Mouse (Mus musculus): ENCODE data around the gene Mr1.

Gene Mr1

DNA sequence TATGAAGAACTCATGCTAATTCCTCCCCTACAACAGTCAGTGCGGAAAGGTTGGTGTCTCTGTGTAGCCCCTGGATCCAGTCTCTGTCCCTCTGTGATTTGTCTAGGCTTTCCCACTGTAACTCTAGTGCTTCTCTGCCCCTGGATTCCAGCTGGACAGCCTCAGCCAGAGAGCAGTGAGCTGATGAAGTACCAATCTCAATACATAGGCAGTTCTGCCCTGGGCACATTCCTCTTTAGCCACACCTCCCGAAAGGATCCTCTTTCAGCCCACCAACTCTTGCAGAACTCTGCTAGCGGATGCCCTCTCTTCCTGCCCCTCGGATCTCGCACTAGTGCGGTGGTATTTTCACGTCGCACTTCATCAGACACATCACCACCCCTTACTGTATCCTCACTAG lies 11.7 kb downstream of the Mr1 start:
- DNase-seq (ENCODE audit: low read depth, low spot score), result no peak

DNA sequence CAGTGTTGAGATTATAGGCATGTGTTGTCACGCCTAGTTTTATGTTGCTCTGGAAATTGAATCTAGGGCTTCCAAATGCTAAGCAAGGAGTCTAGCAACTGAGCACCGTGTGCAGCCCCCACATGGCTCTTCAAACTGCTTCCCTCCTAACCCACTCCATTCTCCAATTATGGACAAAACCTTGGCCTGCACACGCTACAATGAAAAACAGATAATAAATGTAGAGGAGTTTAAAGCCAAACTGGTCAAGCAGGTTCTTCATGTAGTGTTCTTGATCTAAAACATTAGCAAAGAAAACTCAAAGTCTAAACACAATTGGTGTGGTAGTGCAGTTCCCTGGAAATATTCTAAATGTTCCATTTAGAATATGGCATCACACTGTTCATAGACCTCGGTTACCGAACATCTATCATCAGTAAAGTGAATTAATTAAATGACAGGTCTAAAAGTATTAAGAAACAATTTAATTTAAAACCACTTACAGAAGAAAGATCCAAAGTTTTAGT lies 19.1 kb downstream of the Mr1 start:
- DNase-seq (ENCODE audit: low read depth, low spot score), result no peak

DNA sequence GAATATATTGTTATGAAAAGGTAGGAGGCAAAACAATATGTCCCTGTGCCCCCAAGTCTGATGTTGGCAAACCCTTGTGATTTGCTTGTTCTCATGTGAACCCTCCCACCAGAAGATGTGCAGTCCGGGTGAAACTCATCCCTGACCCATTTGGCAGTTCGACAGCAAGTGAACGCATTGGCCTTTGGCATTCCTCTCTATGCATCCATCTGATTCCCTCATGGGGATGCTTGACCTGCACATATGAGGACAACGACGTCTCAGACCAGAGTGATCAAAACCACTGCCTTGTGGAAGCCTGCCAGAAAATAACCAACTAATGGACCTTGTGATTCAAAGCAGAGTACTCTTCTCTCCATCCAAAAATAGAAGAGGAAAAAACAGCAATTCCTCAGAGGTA lies 19.9 kb downstream of the Mr1 start:
- DNase-seq (ENCODE audit: low read depth, low spot score), result no peak

DNA sequence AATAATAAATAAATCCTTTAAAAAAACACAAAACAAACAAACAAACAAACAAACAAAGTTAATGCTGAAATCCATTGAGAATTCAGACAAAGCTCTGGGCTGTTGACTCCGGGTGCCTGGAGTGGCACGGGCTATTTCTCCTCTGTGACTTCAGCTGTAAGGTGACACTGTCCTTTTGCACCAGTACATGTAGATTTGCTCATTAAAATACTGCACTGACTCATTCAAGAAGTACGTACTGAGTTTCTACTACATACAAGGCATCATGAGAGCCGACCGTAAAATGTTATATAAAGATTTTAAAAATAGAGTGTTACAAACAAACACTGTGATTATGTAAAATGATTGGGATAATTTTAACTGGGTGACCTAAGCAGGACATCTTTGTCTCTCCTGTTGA lies 22.2 kb downstream of the Mr1 start:
- no peak for DNase-seq (ENCODE audit: low read depth, low spot score)

DNA sequence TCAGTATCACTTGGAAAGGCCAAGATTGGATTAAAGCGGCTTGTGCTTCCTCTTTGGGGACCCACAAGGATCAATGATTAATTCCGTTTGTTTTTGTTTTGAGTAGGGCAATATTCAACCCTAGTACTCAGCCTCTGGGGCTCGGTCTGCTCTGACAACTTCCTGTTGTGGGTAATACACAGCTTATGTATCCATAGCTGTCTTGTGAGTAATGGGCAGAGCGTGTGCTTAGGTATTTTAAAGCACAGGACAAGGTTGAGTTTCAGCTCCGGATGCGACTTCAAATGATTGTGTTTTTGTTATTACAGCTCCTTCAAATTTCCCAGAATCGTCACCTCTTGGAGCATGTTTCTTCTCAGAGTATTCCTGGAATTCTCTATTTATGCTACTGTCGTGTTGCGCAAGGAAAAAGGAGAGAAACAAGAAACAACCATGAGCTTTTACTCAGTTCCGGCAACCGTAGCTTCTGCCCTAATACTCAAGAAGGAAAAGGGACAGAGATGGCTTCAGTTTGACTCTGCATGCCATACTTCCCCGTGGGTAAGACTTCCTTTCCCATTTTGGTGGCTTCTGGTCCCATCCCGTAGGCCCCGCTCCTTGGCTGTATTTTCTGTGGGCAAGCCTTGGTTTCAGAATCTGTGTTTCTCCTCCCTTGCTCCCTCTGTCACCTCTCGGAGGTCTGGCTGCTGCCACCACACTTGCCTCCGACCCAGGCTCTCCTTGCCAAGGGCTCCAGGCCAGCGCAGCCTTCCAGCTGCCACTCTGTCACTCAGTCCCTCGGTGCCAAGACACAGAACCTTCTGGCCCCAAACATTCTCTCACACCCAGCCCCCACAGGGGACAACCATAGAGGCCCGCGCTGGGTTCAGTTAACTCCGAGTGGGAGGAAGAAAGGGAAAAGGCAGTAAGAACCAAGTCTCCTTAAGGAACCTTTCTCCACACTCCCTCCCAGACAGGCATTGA lies 24.4 kb downstream of the Mr1 start:
- no peak for DNase-seq (ENCODE audit: low read depth, low spot score)

DNA sequence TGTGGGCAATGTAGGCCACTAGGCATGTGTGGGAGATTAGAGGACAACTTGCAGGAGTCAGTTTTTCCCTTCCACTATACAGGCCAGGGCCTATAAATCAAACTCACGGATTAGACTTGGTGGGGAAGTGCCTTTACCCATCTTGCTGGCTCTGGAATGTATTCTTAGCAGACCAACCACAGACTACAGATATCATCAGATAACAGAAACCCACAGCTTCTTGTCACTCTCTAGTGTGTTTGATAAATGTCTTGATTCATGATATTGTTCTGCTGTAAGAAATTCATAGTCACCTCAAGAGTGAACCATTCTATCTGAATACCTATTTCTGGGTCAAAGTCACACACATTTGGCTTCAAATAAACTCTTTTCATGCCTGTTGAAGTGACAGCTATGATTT lies 26.9 kb downstream of the Mr1 start:
- DNase-seq (ENCODE audit: low read depth, low spot score), result no peak

DNA sequence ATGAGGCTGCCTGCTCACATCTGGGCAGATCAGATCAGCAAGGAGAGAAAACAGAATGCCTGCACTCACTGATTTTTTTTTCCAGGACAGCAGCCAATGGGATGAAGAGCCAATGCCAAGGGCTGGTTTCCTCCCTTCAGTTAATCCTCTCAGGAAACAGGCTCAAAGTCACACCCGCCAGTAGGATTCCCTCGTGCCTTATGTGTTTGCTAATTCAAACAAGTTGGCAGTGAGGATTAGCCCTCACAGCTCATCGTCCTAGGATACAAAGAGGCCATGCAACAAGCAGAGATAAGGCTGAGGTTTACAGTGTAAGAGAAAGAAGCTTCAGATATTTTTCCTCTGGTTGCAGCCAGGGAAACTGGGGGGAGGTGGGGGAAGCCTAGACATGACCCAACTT lies 32.7 kb downstream of the Mr1 start:
- DNase-seq (ENCODE audit: low read depth, low spot score), result no peak

DNA sequence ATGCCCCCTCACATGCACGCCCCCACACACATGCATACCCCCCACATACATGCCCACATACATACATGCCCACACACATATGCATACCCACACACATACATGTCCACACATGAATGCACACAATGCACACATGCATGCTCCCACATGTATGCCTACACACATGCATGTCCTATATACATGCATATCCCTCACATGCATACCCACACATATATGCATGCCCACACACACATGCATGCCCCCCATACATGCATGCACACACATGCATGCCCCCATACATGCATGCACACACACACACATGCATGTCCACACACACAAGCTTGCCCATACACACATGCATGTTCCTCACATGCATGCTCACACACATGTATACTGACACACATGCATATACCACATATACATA lies 33.7 kb downstream of the Mr1 start:
- DNase-seq (ENCODE audit: low read depth, low spot score), result no peak

DNA sequence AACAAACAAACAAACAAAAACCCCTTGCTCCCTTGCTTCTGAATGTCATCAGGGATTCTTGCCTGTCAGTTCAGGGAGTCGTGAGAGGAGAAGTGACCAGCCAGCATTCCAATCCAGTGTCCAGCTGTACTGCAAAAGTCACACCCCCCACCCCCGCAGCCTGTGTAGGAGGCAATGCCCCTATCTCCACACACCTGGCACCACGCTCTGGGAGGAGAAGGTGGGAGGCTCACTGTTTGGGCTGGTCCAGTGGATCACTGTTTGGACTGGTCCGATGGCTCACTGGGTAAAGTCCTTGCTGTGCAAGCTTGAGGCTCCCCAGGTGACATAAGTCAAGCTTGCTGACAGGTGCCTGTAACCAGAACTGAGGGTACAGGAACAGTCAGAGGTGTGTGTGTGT lies 34.5 kb downstream of the Mr1 start:
- DNase-seq (ENCODE audit: low read depth, low spot score), result no peak

DNA sequence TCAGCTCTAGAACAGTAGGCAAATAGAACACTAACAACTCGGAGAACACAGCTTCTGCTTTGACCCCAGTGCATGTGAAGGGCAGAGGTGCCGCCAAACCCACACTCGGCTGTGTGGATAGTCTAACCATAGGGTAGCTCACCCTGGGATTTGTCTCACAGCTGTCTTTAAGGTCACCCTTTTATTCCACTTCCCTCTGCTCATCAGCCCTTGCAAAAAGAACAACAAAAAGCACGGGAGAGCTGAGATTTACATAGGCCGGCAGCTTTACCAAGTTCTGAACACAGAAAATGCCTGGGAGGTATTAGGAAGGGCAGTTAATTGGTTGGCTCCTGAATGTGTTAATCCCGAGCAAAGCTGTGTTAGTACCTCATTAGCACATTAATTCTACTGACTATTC lies 35.1 kb downstream of the Mr1 start:
- no peak for DNase-seq (ENCODE audit: low read depth, low spot score)

DNA sequence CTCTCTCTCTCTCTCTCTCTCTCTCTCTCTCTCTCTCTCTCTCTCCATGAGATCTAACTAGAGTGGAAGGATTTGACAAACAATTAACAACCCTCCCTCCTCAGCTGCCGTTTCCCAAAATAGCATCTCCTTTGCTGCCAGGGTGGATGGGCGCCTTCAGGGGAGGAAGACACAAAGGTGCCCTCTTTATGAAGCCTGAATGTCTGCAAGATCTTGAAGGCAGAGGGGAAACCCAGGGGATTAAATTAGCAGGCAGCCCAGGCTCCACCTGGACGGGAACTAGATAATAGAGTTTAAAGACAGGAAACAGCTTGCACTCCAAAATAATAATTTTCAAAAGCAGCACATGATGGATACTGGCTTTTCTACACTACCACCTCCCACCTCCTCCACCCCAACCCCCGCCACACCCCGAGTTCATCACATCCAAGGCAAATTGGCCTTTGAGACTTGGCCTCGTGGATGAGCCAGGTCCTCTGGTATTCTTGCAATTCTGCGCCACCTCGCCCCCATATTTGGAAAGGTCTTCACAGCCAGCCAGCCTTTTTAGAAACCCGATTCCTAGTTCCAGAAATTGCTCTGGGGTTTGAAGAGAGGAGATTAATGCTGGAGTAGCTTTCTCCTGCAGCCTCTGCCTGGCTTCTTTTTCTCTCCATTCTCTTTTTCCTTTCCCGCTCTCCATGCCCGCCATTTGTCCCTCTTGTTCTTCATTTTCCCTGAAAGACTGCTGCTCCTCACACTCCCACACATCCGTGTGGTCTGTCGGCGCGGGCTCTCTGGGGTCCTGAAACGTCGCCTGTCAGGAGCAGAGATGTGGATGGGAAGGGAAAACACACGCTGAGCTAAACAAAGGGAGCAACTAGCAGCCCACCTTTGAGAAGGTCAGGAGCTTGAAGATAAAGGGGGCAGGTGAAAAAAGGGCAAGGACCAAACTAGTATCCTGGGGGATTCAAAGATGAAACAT lies 36.9 kb downstream of the Mr1 start:
- DNase-seq (ENCODE audit: low read depth, low spot score), result no peak

DNA sequence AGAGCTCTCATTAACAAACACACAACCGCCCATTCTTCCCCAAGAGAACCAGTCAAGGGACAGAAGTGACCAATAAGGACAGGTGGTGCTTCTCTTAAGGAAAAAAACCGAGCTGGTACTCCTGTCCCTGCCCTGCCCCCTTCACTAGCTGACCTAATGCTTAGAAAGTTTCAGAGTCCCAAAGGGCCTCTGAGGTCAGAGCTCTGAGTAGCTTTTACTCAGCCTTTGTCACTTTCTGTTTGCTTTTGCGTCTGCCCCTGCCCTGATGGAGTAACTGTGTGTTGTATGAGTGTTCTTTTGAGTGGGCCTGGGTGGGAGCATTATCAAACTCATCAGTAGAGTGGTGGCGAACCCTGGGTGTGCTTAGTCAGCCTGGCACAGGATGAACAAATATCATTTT lies 38.2 kb downstream of the Mr1 start:
- no peak for DNase-seq (ENCODE audit: low read depth, low spot score)

DNA sequence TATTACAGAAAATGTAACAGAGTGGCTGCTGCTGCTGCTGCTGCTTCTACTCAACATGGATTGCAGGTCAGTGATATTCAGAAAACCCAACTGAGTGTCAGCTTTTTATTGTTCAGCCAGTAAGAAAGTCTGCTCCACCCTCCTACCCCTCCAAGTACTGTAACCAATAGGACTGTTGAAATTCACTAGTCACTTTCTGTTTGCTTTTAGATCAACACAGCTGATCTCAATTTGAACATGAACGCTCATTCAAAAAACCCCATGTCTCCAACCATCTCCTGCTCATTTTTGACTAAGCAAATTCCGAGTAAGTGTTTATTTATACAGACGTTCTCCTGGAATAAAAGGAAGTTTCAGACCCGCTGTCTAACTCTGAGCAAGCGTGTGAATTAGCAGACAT lies 38.8 kb downstream of the Mr1 start:
- DNase-seq (ENCODE audit: low read depth, low spot score), result no peak

DNA sequence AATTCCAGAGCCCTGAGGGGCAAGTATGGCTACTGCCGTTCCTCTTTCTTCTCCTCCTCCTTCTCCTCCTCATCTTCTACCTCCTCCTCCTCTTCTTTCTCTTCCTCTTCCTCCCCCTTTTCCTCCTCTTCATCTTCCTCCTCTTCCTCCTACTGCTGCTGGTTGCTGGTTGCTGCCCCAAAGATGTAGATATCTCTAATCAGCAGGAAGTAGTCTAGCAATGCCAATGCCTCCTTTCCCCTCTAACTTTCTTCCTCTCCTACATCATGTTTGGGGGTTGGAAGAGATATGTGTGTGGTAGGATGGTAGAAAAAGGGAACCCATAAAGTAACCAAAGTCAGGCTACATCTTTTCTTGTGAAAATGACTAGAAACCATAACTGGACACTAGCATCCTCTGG lies 40.3 kb downstream of the Mr1 start:
- DNase-seq (ENCODE audit: low read depth, low spot score), result no peak

DNA sequence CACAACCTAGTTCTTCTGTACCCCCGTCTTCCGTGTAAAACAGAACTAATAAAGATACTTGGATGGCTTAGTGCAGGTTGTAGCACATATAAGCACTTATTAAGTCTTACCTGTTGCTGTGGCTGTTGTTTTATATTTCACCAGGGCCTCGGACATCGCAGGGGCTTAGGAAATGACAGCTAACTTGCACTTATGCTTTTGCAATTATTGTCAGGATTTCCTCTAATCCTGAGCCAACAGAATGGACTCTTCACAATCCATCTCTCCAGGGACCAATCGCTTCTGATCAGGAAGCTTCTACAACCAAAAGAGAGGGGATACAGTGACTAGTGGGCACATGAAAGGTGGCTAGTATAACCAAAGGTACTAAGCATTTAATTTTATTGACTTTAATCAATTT lies 42.6 kb downstream of the Mr1 start:
- DNase-seq (ENCODE audit: low read depth, low spot score), result no peak

DNA sequence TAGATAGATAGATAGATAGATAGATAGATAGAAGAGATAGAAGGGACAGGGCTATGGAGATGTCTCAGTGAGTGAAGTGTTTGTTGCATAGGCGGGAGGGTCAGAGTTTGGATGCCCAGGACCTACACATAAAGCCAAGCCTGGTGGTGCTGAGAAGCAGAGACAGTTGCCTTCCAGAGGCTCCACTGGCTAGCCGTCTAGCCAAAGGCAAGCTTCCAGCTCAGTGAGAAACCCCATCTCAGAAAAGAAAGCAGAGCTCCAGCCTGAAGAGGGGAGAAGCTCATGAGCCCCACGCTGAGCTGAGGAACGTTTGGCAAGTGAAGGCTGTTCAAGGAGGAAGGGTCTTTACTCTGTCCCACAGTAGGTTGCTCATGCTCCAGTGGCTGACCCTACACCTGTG lies 44.0 kb downstream of the Mr1 start:
- no peak for DNase-seq (ENCODE audit: low read depth, low spot score)

DNA sequence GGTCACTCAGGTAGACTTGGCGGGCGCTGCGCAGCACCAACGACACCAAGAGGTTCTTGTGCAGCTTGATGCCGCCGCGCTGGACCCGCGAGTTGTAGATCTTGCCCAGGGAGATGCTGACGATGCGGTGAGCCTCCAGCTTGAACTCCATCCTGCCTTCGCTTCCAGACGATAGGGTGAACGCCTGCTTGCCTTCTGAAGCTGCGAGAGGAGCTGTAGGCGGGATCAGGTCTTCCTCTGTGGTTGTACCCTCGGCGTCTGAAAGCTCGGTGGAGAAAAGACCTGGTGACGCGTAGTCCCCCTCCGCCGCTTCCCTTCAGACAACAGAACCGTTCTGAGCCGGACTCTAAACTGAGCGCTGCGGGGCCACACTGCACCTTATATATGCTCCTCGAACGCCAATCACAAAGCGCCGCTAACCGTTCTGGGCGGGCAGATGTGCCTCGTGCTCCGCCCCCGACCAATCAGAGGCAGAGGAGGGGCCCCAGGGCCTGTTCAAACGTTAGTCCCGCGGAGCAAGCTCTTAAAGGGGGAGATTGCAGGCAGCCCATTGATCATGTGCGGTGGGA lies 47.2 kb downstream of the Mr1 start, which contains the start of gene Ier5:
Ier5 (minus strand) TSS at position 357 of the 569 bp plus-strand sequence.
- peak; percentile 97 for DNase-seq (ENCODE audit: low read depth, low spot score)

DNA sequence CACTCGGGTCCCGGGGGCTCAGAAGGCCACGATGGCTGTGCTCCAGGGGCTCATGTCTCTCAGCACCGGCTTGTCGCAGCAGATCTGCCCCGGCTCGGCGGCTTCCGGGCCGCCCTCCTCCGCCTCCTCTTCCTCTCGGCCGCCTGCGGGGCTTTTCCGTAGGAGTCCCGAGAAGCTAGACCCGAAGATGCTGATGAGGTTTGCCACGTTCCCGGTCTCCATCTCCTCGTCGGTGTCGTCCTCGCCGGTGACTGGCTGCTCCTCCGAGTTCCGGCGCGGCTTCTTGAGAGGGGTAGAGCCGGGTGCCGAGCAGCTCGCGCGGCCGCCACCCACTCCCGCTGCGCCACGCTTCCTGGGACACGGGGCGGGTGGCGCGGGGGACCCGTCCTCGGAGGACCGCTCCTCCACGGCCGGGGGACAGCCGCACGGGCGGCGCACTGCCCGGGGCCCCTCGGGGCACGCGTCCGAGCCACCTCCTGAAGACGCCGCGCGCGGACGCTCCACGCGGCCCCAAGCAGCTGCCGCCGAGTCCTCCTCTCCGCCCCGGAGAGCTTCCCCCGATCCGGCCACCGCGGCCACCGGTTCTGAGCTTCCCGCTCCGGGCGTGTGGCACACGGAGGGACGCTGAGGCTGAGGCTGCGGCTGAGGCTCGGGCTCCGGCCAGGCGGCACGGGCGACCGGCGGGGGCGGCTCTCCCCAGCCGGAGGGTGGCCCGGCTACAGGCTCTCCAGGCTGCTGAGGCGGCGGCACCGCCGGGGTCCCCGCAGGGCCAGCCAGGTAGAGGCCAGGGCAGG lies 47.9 kb downstream of the Mr1 start:
- DNase-seq (ENCODE audit: low read depth, low spot score), result peak; percentile 53

DNA sequence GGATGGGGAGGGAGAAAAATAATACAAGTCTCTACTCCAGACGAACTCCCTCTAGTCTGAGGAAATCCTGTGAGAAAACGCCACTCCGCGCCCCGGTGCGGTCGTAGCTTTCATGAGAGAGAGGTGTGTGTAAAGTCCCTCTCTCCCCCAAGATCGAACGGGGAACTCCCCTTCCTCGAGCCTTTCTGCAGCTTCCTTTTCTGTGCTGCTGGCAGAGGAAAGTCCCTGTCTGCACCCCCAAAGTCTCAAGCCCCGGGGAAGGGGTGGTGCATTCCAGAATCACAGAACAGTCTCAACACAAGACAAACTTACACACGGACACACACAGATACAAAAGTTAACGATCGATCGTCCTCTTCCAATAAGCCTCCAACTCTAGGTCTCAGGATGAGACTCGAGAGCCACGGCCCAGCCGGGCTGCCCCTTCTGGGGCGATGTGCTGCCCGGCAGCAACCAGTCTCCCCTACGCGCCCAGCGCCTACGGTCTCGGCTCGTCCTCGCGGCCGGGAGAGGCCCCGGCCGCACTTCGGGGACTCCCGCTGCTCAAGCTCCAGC lies 48.6 kb downstream of the Mr1 start:
- peak; percentile 48 for DNase-seq (ENCODE audit: low read depth, low spot score)

DNA sequence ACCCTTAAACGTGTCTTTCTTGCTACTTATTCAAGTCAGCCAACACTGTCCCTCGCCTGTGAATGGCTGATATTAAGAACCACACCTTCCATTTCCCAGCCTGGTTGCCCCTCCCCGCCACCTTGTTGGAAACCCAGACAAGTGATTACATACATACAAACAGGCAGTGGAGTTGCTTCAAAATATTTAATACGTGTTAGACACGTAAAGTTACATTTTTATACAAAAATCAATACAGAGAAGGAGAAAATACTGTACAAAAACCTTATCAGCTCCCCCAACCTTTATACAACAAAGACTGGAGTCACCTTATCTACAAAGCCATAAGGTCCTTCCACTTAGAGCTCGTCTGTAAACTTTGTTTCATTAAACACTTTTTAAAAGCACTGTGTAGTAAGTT lies 49.3 kb downstream of the Mr1 start:
- peak; percentile 77 for DNase-seq (ENCODE audit: low read depth, low spot score)
